Mouse (Mus musculus) thymus, adult 2 months (tissue): Measurements from ENCODE around the gene Dars. TPM values are rescaled to one million over a fixed set of nuclear protein-coding genes. Genes with fewer than 3 reads are reported as not detected.
"Not testable (repeated sequence)": the region's sequence is repeated elsewhere in the genome, so short reads cannot be mapped to it uniquely, and the experiment has no call there.

Experiments used
- DNase-seq: peaks from one replicate; pipeline ENCODE4 v3.0.0; 2021
- H3K27ac ChIP-seq: fragments of 200-500 bp; 2 replicates; pipeline ENCODE4 v1.5.1; 2012; ENCODE audit warnings: low read length, control low read depth; ENCODE audit not compliant: control insufficient read depth, insufficient read depth
- H3K27me3 ChIP-seq: fragments of 200-500 bp; 2 replicates; pipeline ENCODE4 v1.6.1; 2012; ENCODE audit warnings: mild to moderate bottlenecking, low read length, moderate library complexity, mixed read lengths; ENCODE audit not compliant: control insufficient read depth, insufficient read depth
- H3K36me3 ChIP-seq: fragments of 200-500 bp; 2 replicates; pipeline ENCODE4 v1.6.1; 2012; ENCODE audit warnings: mild to moderate bottlenecking, low read length, moderate library complexity; ENCODE audit not compliant: control insufficient read depth, insufficient read depth
- H3K4me1 ChIP-seq: fragments of 200-500 bp; replicated peaks from 2 replicates; pipeline ENCODE4 v1.6.1; 2012; ENCODE audit warnings: low read length; ENCODE audit not compliant: control insufficient read depth, insufficient read depth
- H3K4me3 ChIP-seq: fragments of 200-500 bp; 2 replicates; pipeline ENCODE4 v1.5.1; 2012; ENCODE audit warnings: mild to moderate bottlenecking, low read length, control low read depth, moderate library complexity; ENCODE audit not compliant: control insufficient read depth, insufficient read depth
- CTCF ChIP-seq: fragments of 200-500 bp; IDR thresholded peaks from 2 replicates; pipeline ENCODE4 v1.5.1; 2012; ENCODE audit warnings: mild to moderate bottlenecking, control low read depth, low read length, moderate library complexity, borderline replicate concordance; ENCODE audit not compliant: control insufficient read depth, poor library complexity, insufficient read depth; ENCODE audit errors: extremely low read depth
- POLR2A ChIP-seq: fragments of 200-500 bp; IDR thresholded peaks from 2 replicates; pipeline ENCODE4 v1.6.1; 2012; ENCODE audit warnings: mild to moderate bottlenecking, low read length, control low read depth, moderate library complexity; ENCODE audit not compliant: control insufficient read depth, poor library complexity, insufficient read depth; ENCODE audit errors: extremely low read depth
- WGBS: fragments of 180-500 bp; shearing (Covaris S2); methylation state at CpG from one replicate; pipeline ENCODE4 v1.1.7; 2018; 5-methylcytosine and 5-hydroxymethylcytosine counted together
- polyA plus RNA-seq: library from polyadenylated mRNA; depleted of rRNA; stranded (reverse); fragments of >200 nt; gene quantifications from 2 replicates; pipeline ENCODE4 v1.2.3, GENCODE M21; 2012; rRNA removed

The Dars gene
- polyA plus RNA-seq, 1 experiment = 17.6 TPM

- Histone ChIP-seq H3K27ac (no peak within 1 kb of the TSS), H3K4me3 (no peak within 1 kb of the TSS), H3K27me3 (no peaks in the 10 kb centered on the region), H3K4me1 (0 out of 2 replicates have a peak, but pooled peaks cover 2% of the 10 kb centered on the region), H3K36me3 (peaks cover 21% of the 10 kb centered on the region)
- 89% methylated on average over 3 of the region's 3 CpGs for WGBS
- TF ChIP-seq POLR2A (no peak), CTCF (no peak)
- no peak for DNase-seq
Observed at GRCm38 (mm10) chr1:128328218-128328617, 89.0 kb downstream of the Dars start, which contains the start of gene Lct. TSS of gene Lct (minus strand) at chr1:128328318.

- WGBS = 16% methylated on average over 1 of the region's 1 CpGs
- H3K4me3 ChIP-seq = no peak overlapping the region
- no peak overlapping the region for H3K27ac ChIP-seq
- H3K4me1 ChIP-seq = 0 out of 2 replicates have a peak, but pooled peaks cover 2% of the 10 kb centered on the region
- no peaks in the 10 kb centered on the region for H3K27me3 ChIP-seq
- TF ChIP-seq CTCF = no peak
- TF ChIP-seq POLR2A = no peak
- peaks cover 10% of the 10 kb centered on the region for H3K36me3 ChIP-seq
- DNase-seq = no peak
Observed at GRCm38 (mm10) chr1:128327165-128327564, 90.0 kb downstream of the Dars start.

GRCm38 (mm10) chr1:128324776-128325175 lies 92.4 kb downstream of the Dars start:
- WGBS = 94% methylated on average over 2 of the region's 2 CpGs
- H3K4me3 ChIP-seq = no peak overlapping the region
- H3K27ac ChIP-seq = no peak overlapping the region

GRCm38 (mm10) chr1:128323026-128323643 lies 94.0 kb downstream of the Dars start:
- DNase-seq = no peak
- Histone ChIP-seq H3K4me1 (0 out of 2 replicates have a peak, but pooled peaks cover 2% of the 10 kb centered on the region), H3K27ac (no peak overlapping the region), H3K36me3 (no peaks in the 10 kb centered on the region), H3K4me3 (no peak overlapping the region), H3K27me3 (no peaks in the 10 kb centered on the region)
- WGBS = 56% methylated on average over 8 of the region's 8 CpGs
- TF ChIP-seq CTCF (no peak), POLR2A (no peak)

More at GRCm38 (mm10) chr1:128324776-128325175, 92.4 kb downstream of the Dars start:
- Histone ChIP-seq H3K4me1 (0 out of 2 replicates have a peak, but pooled peaks cover 2% of the 10 kb centered on the region), H3K27me3 (no peaks in the 10 kb centered on the region), H3K36me3 (no peaks in the 10 kb centered on the region; the same call in 1 of the 2 replicates)
- TF ChIP-seq POLR2A (no peak), CTCF (no peak)
- DNase-seq = no peak

GRCm38 (mm10) chr1:128319266-128319665 lies 97.9 kb downstream of the Dars start:
- not testable (repeated sequence) for H3K27me3 ChIP-seq, DNase-seq, H3K4me1 ChIP-seq, H3K4me3 ChIP-seq, H3K27ac ChIP-seq, H3K36me3 ChIP-seq
- 96% methylated on average over 6 of the region's 6 CpGs for WGBS

GRCm38 (mm10) chr1:128314665-128315064 lies 102.5 kb downstream of the Dars start:
- H3K36me3 ChIP-seq = no peaks in the 10 kb centered on the region
- TF ChIP-seq CTCF = no peak
- H3K4me3 ChIP-seq = no peak overlapping the region
- no peaks in the 10 kb centered on the region for H3K4me1 ChIP-seq
- DNase-seq = no peak
- 18% methylated on average over 4 of the region's 4 CpGs for WGBS
- no peaks in the 10 kb centered on the region for H3K27me3 ChIP-seq
- H3K27ac ChIP-seq = no peak overlapping the region

Other genes with a start within 250 kb of the Dars start
- 25.4 and 26.7 TPM in 2 replicates for gene Ubxn4, start 173.4 kb downstream of the Dars start, polyA plus RNA-seq
- gene Lct, start 89.0 kb downstream of the Dars start, polyA plus RNA-seq = 0.15 and 0.19 TPM in 2 replicates
- 76.2 and 96.6 TPM in 2 replicates for gene Mcm6, start 57.7 kb downstream of the Dars start, polyA plus RNA-seq
- 1,143 and 1,279 TPM in 2 replicates for gene Cxcr4, start 174.9 kb upstream of the Dars start, polyA plus RNA-seq